Mouse (Mus musculus): ENCODE results near the gene Pja2. TPM values are rescaled to one million over a fixed set of nuclear protein-coding genes. Genes with fewer than 3 reads are reported as not detected.

Gene Pja2
- polyA plus RNA-seq, 2 experiments, result 7.0 to 13.6 TPM

DNA sequence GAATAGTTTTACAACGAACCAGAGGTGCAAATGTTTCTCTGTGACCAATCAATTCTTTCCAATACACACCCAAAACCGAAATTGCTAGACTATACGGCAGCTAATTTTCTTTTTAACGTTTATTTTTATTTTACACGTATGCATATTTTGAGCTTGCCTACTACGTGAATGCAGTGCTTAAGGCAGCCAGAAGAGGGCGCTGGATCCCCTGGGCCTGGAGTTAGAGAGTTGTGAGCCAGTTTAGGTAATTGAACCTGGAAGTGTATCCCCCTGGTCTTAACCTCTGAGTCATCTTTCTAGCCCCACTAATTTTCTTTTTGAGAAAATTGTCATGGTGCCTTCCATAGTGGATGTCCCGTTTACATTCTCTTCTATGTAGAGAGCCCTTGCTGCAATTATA lies 100.5 kb downstream of the Pja2 start:
- Histone ChIP-seq H3K9me3 (ENCODE audit: control insufficient read depth, low read length) (no peaks in the 10 kb centered on the region), H3K9ac (replicated peaks) (no peak overlapping the region), H3K4me3 (ENCODE audit: insufficient read depth in 1 of 2, low read depth in 2 of 2, low read length in 2 of 2) (no peak overlapping the region), H3K4me1 (replicated peaks; ENCODE audit: control insufficient read depth in 2 of 2, insufficient read depth in 2 of 2, low read length in 1 of 2) (no peaks in the 10 kb centered on the region), H3K4me2 (ENCODE audit: low read depth) (no peak overlapping the region), H3K36me3 (replicated peaks; ENCODE audit: control insufficient read depth, insufficient read depth, low read depth) (no peaks in the 10 kb centered on the region), H3K27me3 (ENCODE audit: control insufficient read depth, insufficient read depth, low read length) (no peaks in the 10 kb centered on the region), H3K27ac (no peak overlapping the region)
- ATAC-seq (ENCODE audit: insufficient read depth) (no peak), DNase-seq (ENCODE audit: low read depth in 3 of 3, low spot score in 3 of 3) (no peak)
- 50% methylated on average over 8 of the region's 8 CpGs for WGBS (ENCODE audit: insufficient replicate concordance)
- no peak for TF ChIP-seq EP300 (IDR thresholded peaks at IDR 0.05; ENCODE audit: low read depth)
- peak; percentile 69 for TF ChIP-seq CTCF (IDR thresholded peaks at IDR 0.05; ENCODE audit: low read depth)

Small RNA genes lying within 50 kb of the gene (microRNA-seq; reads per million reads assigned to microRNA genes)
- not detected for gene Gm24194
